Mouse (Mus musculus): ENCODE measurements at regions not wholly inside any gene's neighbourhood (a gene's known extent, or its start where the extent isn't known, plus 50 kb on each side); places are given as distances from the start of the nearest gene placed in this dataset.

- no peak overlapping the region for H3ac ChIP-seq (ENCODE audit: control insufficient read depth, insufficient read length)
- H3K4me3 ChIP-seq = no peak overlapping the region
- no peaks in the 10 kb centered on the region for H3K36me3 ChIP-seq (ENCODE audit: control insufficient read depth, insufficient read depth)
- no peaks in the 10 kb centered on the region for H3K27me3 ChIP-seq (ENCODE audit: control insufficient read depth, insufficient read depth, insufficient read length)
- H3K4me2 ChIP-seq (ENCODE audit: low read depth) = no peak overlapping the region
- TF ChIP-seq E2F4 (IDR thresholded peaks at IDR 0.05; ENCODE audit: insufficient read depth) (no peak), USF1 (IDR thresholded peaks at IDR 0.05; ENCODE audit: low read depth) (no peak), POLR2AphosphoS2 (IDR thresholded peaks at IDR 0.05; ENCODE audit: insufficient read length, low read depth) (no peak), POLR2A (IDR thresholded peaks at IDR 0.05; ENCODE audit: insufficient read length, low read depth) (no peak), MYOG (IDR thresholded peaks at IDR 0.05; ENCODE audit: control insufficient read depth in 1 of 3, insufficient read depth in 1 of 3, insufficient read length in 2 of 3, low read depth in 2 of 3) (no peak), SRF (IDR thresholded peaks at IDR 0.05; ENCODE audit: control insufficient read depth, insufficient read length, low read depth) (no peak), CEBPB (IDR thresholded peaks at IDR 0.05; ENCODE audit: insufficient read depth, poor library complexity, severe bottlenecking) (no peak)
- H3K79me2 ChIP-seq (ENCODE audit: control insufficient read depth, insufficient read depth) = no peaks in the 10 kb centered on the region
Measured at GRCm38 (mm10) chr6:7313496-7313895, 241.2 kb upstream of the Tac1 start.

DNA sequence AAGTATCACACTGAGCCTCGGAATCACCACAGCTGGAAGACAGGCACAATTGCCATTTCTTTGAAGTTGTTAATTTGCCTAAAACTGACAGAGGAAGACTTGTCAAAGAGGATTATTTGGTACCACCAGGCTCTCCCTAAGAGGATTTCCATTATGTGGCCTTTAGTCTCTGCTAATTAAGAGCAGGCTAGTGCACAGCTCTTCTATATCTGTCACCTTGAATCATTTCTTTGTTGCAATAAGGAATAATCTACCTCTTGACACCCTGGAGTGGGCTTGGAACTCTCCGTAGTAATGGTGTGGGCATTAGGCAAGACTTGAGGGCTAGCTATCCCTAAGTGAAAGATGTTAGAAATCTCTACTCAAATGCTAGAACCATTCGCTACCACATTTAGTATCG lies 227.7 kb upstream of the Tac1 start:
- no peaks in the 10 kb centered on the region for H3K27me3 ChIP-seq (ENCODE audit: control insufficient read depth, insufficient read depth, insufficient read length)
- no peaks in the 10 kb centered on the region for H3K36me3 ChIP-seq (ENCODE audit: control insufficient read depth, insufficient read depth)
- H3K4me3 ChIP-seq = no peak overlapping the region
- H3ac ChIP-seq (ENCODE audit: control insufficient read depth, insufficient read length) = no peak overlapping the region
- TF ChIP-seq E2F4 (IDR thresholded peaks at IDR 0.05; ENCODE audit: insufficient read depth) = no peak
- TF ChIP-seq CEBPB (IDR thresholded peaks at IDR 0.05; ENCODE audit: insufficient read depth, poor library complexity, severe bottlenecking) = no peak
- no peak for TF ChIP-seq TCF3 (IDR thresholded peaks at IDR 0.05; ENCODE audit: insufficient read length, low read depth)
- TF ChIP-seq POLR2AphosphoS2 (IDR thresholded peaks at IDR 0.05; ENCODE audit: insufficient read length, low read depth) = no peak
- TF ChIP-seq POLR2A (IDR thresholded peaks at IDR 0.05; ENCODE audit: insufficient read length, low read depth) = no peak
- no peak for TF ChIP-seq USF1 (IDR thresholded peaks at IDR 0.05; ENCODE audit: low read depth)
- no peak overlapping the region for H3K4me2 ChIP-seq (ENCODE audit: low read depth)
- no peaks in the 10 kb centered on the region for H3K79me2 ChIP-seq (ENCODE audit: control insufficient read depth, insufficient read depth)

DNA sequence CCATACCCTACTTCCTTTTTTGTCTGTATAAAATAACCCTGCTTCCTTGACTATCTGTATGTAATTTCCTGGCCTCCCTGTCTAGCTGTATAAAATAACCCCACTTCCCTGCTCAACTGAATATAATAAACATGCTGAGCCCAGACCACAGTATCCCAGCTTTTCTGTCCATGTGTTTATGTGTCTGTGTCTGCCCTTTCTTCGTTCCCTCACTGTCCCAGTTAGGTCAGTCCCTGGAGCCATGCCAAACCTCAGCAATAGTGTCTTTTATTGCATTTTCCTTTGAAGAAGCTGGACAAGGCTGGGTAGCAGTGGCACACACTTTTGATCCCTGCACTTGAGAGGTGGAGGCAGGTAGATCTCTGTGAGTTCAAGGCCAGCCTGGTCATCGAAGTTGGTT lies 198.0 kb upstream of the Tac1 start:
- no peak overlapping the region for H3ac ChIP-seq (ENCODE audit: control insufficient read depth, insufficient read length)
- TF ChIP-seq E2F4 (IDR thresholded peaks at IDR 0.05; ENCODE audit: insufficient read depth) = no peak
- TF ChIP-seq TCF12 (IDR thresholded peaks at IDR 0.05; ENCODE audit: insufficient read depth, poor library complexity, severe bottlenecking) = no peak
- TF ChIP-seq SRF (IDR thresholded peaks at IDR 0.05; ENCODE audit: control insufficient read depth, insufficient read length, low read depth) = no peak
- no peak for TF ChIP-seq REST (IDR thresholded peaks at IDR 0.05; ENCODE audit: insufficient read depth, insufficient read length)
- TF ChIP-seq TCF3 (IDR thresholded peaks at IDR 0.05; ENCODE audit: insufficient read length, low read depth) = no peak

GRCm38 (mm10) chr6:7367166-7367565 lies 187.5 kb upstream of the Tac1 start:
- TF ChIP-seq POLR2AphosphoS2 (IDR thresholded peaks at IDR 0.05; ENCODE audit: insufficient read length, low read depth) (no peak), E2F4 (IDR thresholded peaks at IDR 0.05; ENCODE audit: insufficient read depth) (no peak), MYOD1 (IDR thresholded peaks at IDR 0.05; ENCODE audit: control insufficient read depth in 1 of 3, insufficient read length in 2 of 3, low read depth in 2 of 3) (no peak), SRF (IDR thresholded peaks at IDR 0.05; ENCODE audit: control insufficient read depth, insufficient read length, low read depth) (no peak), USF1 (IDR thresholded peaks at IDR 0.05; ENCODE audit: low read depth) (no peak), REST (IDR thresholded peaks at IDR 0.05; ENCODE audit: insufficient read depth, insufficient read length) (no peak), CEBPB (IDR thresholded peaks at IDR 0.05; ENCODE audit: insufficient read depth, poor library complexity, severe bottlenecking) (no peak), MYOG (IDR thresholded peaks at IDR 0.05; ENCODE audit: control insufficient read depth in 1 of 3, insufficient read depth in 1 of 3, insufficient read length in 2 of 3, low read depth in 2 of 3) (no peak), TCF3 (IDR thresholded peaks at IDR 0.05; ENCODE audit: insufficient read length, low read depth) (no peak), TCF12 (IDR thresholded peaks at IDR 0.05; ENCODE audit: insufficient read depth, poor library complexity, severe bottlenecking) (no peak), MAX (IDR thresholded peaks at IDR 0.05; ENCODE audit: low read depth) (no peak), POLR2A (IDR thresholded peaks at IDR 0.05; ENCODE audit: insufficient read length, low read depth) (no peak)
- no peak overlapping the region for H3K4me3 ChIP-seq
- H3K27me3 ChIP-seq (ENCODE audit: control insufficient read depth, insufficient read depth, insufficient read length) = no peaks in the 10 kb centered on the region
- H3ac ChIP-seq (ENCODE audit: control insufficient read depth, insufficient read length) = no peak overlapping the region
- no peak overlapping the region for H3K4me2 ChIP-seq (ENCODE audit: low read depth)
- no peaks in the 10 kb centered on the region for H3K79me2 ChIP-seq (ENCODE audit: control insufficient read depth, insufficient read depth)
- no peaks in the 10 kb centered on the region for H3K36me3 ChIP-seq (ENCODE audit: control insufficient read depth, insufficient read depth)

More for the DNA sequence above, 198.0 kb upstream of the Tac1 start:
- no peaks in the 10 kb centered on the region for H3K79me2 ChIP-seq (ENCODE audit: control insufficient read depth, insufficient read depth)
- H3K4me3 ChIP-seq = no peak overlapping the region
- H3K36me3 ChIP-seq (ENCODE audit: control insufficient read depth, insufficient read depth) = no peaks in the 10 kb centered on the region
- H3K27me3 ChIP-seq (ENCODE audit: control insufficient read depth, insufficient read depth, insufficient read length) = no peaks in the 10 kb centered on the region
- H3K4me2 ChIP-seq (ENCODE audit: low read depth) = no peak overlapping the region

- no peak for TF ChIP-seq POLR2AphosphoS2 (IDR thresholded peaks at IDR 0.05; ENCODE audit: insufficient read length, low read depth)
- no peaks in the 10 kb centered on the region for H3K36me3 ChIP-seq (ENCODE audit: control insufficient read depth, insufficient read depth)
- no peaks in the 10 kb centered on the region for H3K27me3 ChIP-seq (ENCODE audit: control insufficient read depth, insufficient read depth, insufficient read length)
- H3K4me2 ChIP-seq (ENCODE audit: low read depth) = no peak overlapping the region
- H3K79me2 ChIP-seq (ENCODE audit: control insufficient read depth, insufficient read depth) = no peaks in the 10 kb centered on the region
- H3ac ChIP-seq (ENCODE audit: control insufficient read depth, insufficient read length) = no peak overlapping the region
- H3K4me3 ChIP-seq = no peak overlapping the region
Measured at GRCm38 (mm10) chr6:7374629-7375028, 180.1 kb upstream of the Tac1 start.

GRCm38 (mm10) chr6:7375851-7376250 lies 178.8 kb upstream of the Tac1 start:
- no peaks in the 10 kb centered on the region for H3K36me3 ChIP-seq (ENCODE audit: control insufficient read depth, insufficient read depth)
- no peaks in the 10 kb centered on the region for H3K27me3 ChIP-seq (ENCODE audit: control insufficient read depth, insufficient read depth, insufficient read length)
- no peaks in the 10 kb centered on the region for H3K79me2 ChIP-seq (ENCODE audit: control insufficient read depth, insufficient read depth)
- H3ac ChIP-seq (ENCODE audit: control insufficient read depth, insufficient read length) = no peak overlapping the region
- no peak overlapping the region for H3K4me2 ChIP-seq (ENCODE audit: low read depth)
- TF ChIP-seq E2F4 (IDR thresholded peaks at IDR 0.05; ENCODE audit: insufficient read depth) = no peak
- no peak for TF ChIP-seq TCF12 (IDR thresholded peaks at IDR 0.05; ENCODE audit: insufficient read depth, poor library complexity, severe bottlenecking)
- no peak for TF ChIP-seq MYOG (IDR thresholded peaks at IDR 0.05; ENCODE audit: control insufficient read depth in 1 of 3, insufficient read depth in 1 of 3, insufficient read length in 2 of 3, low read depth in 2 of 3)
- TF ChIP-seq MYOD1 (IDR thresholded peaks at IDR 0.05; ENCODE audit: control insufficient read depth in 1 of 3, insufficient read length in 2 of 3, low read depth in 2 of 3) = no peak
- TF ChIP-seq POLR2AphosphoS2 (IDR thresholded peaks at IDR 0.05; ENCODE audit: insufficient read length, low read depth) = no peak
- TF ChIP-seq TCF3 (IDR thresholded peaks at IDR 0.05; ENCODE audit: insufficient read length, low read depth) = no peak
- no peak for TF ChIP-seq REST (IDR thresholded peaks at IDR 0.05; ENCODE audit: insufficient read depth, insufficient read length)
- TF ChIP-seq POLR2A (IDR thresholded peaks at IDR 0.05; ENCODE audit: insufficient read length, low read depth) = no peak
- no peak for TF ChIP-seq USF1 (IDR thresholded peaks at IDR 0.05; ENCODE audit: low read depth)
- TF ChIP-seq SRF (IDR thresholded peaks at IDR 0.05; ENCODE audit: control insufficient read depth, insufficient read length, low read depth) = no peak
- no peak for TF ChIP-seq CEBPB (IDR thresholded peaks at IDR 0.05; ENCODE audit: insufficient read depth, poor library complexity, severe bottlenecking)
- TF ChIP-seq MAX (IDR thresholded peaks at IDR 0.05; ENCODE audit: low read depth) = no peak
- H3K4me3 ChIP-seq = no peak overlapping the region
